Mouse (Mus musculus): ENCODE data around the gene Kcnip1. TPM values are rescaled to one million over a fixed set of nuclear protein-coding genes. Genes with fewer than 3 reads are reported as not detected.

Gene Kcnip1
- polyA plus RNA-seq, 1 experiment from 2014 or later = 4.3 TPM

GRCm38 (mm10) chr11:33917574-33917973 lies 75.4 kb downstream of the Kcnip1 start:
- 21% methylated on average over 6 of the region's 6 CpGs for WGBS
- H3K4me2 ChIP-seq = no peak overlapping the region
- H3K4me1 ChIP-seq = peaks cover 13% of the 10 kb centered on the region
- no peak for ATAC-seq (ENCODE audit: insufficient number of reproducible peaks, low FRiP score, low TSS enrichment, low read depth)
- no peak overlapping the region for H3K4me3 ChIP-seq
- no peak overlapping the region for H3K9ac ChIP-seq
- H3K9me3 ChIP-seq = no peaks in the 10 kb centered on the region
- no peak overlapping the region for H3K27ac ChIP-seq
- no peaks in the 10 kb centered on the region for H3K36me3 ChIP-seq
- no peaks in the 10 kb centered on the region for H3K27me3 ChIP-seq

- Histone ChIP-seq H3K4me2 (no peak overlapping the region), H3K27me3 (no peaks in the 10 kb centered on the region), H3K4me3 (no peak overlapping the region), H3K36me3 (no peaks in the 10 kb centered on the region), H3K4me1 (peaks cover 22% of the 10 kb centered on the region), H3K27ac (no peak overlapping the region), H3K9me3 (no peaks in the 10 kb centered on the region), H3K9ac (no peak overlapping the region)
- no peak for ATAC-seq (ENCODE audit: insufficient number of reproducible peaks, low FRiP score, low TSS enrichment, low read depth)
- 72% methylated on average over 12 of the region's 12 CpGs for WGBS
These were observed 78.7 kb downstream of the Kcnip1 start for GRCm38 (mm10) chr11:33914216-33914615.

GRCm38 (mm10) chr11:33913061-33913460 lies 79.9 kb downstream of the Kcnip1 start:
- no peak overlapping the region for H3K4me2 ChIP-seq
- H3K36me3 ChIP-seq = no peaks in the 10 kb centered on the region
- H3K4me1 ChIP-seq = peaks cover 22% of the 10 kb centered on the region
- H3K27me3 ChIP-seq = no peaks in the 10 kb centered on the region
- no peaks in the 10 kb centered on the region for H3K9me3 ChIP-seq
- no peak overlapping the region for H3K9ac ChIP-seq
- H3K27ac ChIP-seq = no peak overlapping the region
- H3K4me3 ChIP-seq = no peak overlapping the region
- 77% methylated on average over 7 of the region's 7 CpGs for WGBS
- ATAC-seq (ENCODE audit: insufficient number of reproducible peaks, low FRiP score, low TSS enrichment, low read depth) = no peak

GRCm38 (mm10) chr11:33912151-33912571 lies 80.8 kb downstream of the Kcnip1 start:
- Histone ChIP-seq H3K9me3 (no peaks in the 10 kb centered on the region), H3K27ac (no peak overlapping the region), H3K9ac (no peak overlapping the region), H3K36me3 (no peaks in the 10 kb centered on the region), H3K4me2 (no peak overlapping the region), H3K4me3 (no peak overlapping the region), H3K27me3 (no peaks in the 10 kb centered on the region), H3K4me1 (peaks cover 21% of the 10 kb centered on the region)
- ATAC-seq (ENCODE audit: insufficient number of reproducible peaks, low FRiP score, low TSS enrichment, low read depth) = peak; percentile 26; the same call in 1 of the 2 replicates
- 10% methylated on average over 2 of the region's 2 CpGs for WGBS

- H3K27me3 ChIP-seq = no peaks in the 10 kb centered on the region
- no peaks in the 10 kb centered on the region for H3K9me3 ChIP-seq
- no peak overlapping the region for H3K9ac ChIP-seq
- H3K4me2 ChIP-seq = no peak overlapping the region
- peaks cover 18% of the 10 kb centered on the region for H3K4me1 ChIP-seq
- no peak overlapping the region for H3K4me3 ChIP-seq
- ATAC-seq (ENCODE audit: insufficient number of reproducible peaks, low FRiP score, low TSS enrichment, low read depth) = no peak
- 65% methylated on average over 7 of the region's 7 CpGs for WGBS
- no peaks in the 10 kb centered on the region for H3K36me3 ChIP-seq
- H3K27ac ChIP-seq = no peak overlapping the region
These were observed 82.0 kb downstream of the Kcnip1 start for GRCm38 (mm10) chr11:33910982-33911381.

- peaks cover 15% of the 10 kb centered on the region for H3K4me1 ChIP-seq
- H3K27me3 ChIP-seq = no peaks in the 10 kb centered on the region
- H3K4me2 ChIP-seq = no peak overlapping the region
- no peak for ATAC-seq (ENCODE audit: insufficient number of reproducible peaks, low FRiP score, low TSS enrichment, low read depth)
- no peaks in the 10 kb centered on the region for H3K36me3 ChIP-seq
- WGBS = 64% methylated on average over 4 of the region's 4 CpGs
- H3K9me3 ChIP-seq = no peaks in the 10 kb centered on the region
- no peak overlapping the region for H3K27ac ChIP-seq
- H3K4me3 ChIP-seq = no peak overlapping the region
- H3K9ac ChIP-seq = no peak overlapping the region
These were observed 84.4 kb downstream of the Kcnip1 start for GRCm38 (mm10) chr11:33908360-33909175.

- Histone ChIP-seq H3K4me1 (no peaks in the 10 kb centered on the region), H3K9ac (no peak overlapping the region), H3K27ac (no peak overlapping the region), H3K4me2 (no peak overlapping the region), H3K36me3 (no peaks in the 10 kb centered on the region), H3K9me3 (no peaks in the 10 kb centered on the region), H3K4me3 (no peak overlapping the region), H3K27me3 (no peaks in the 10 kb centered on the region)
- WGBS = 62% methylated on average over 6 of the region's 6 CpGs
- ATAC-seq (ENCODE audit: insufficient number of reproducible peaks, low FRiP score, low TSS enrichment, low read depth) = no peak
These were observed 89.5 kb downstream of the Kcnip1 start for GRCm38 (mm10) chr11:33903494-33903893.

- 75% methylated on average over 10 of the region's 10 CpGs for WGBS
- Histone ChIP-seq H3K9me3 (no peaks in the 10 kb centered on the region), H3K27ac (no peak overlapping the region), H3K4me3 (no peak overlapping the region), H3K4me2 (no peak overlapping the region), H3K36me3 (no peaks in the 10 kb centered on the region), H3K9ac (no peak overlapping the region), H3K27me3 (no peaks in the 10 kb centered on the region), H3K4me1 (no peaks in the 10 kb centered on the region)
- no peak for ATAC-seq (ENCODE audit: insufficient number of reproducible peaks, low FRiP score, low TSS enrichment, low read depth)
These were observed 90.6 kb downstream of the Kcnip1 start for GRCm38 (mm10) chr11:33902377-33902776.

- no peaks in the 10 kb centered on the region for H3K9me3 ChIP-seq
- no peaks in the 10 kb centered on the region for H3K4me1 ChIP-seq
- H3K4me3 ChIP-seq = no peak overlapping the region
- no peak overlapping the region for H3K4me2 ChIP-seq
- H3K9ac ChIP-seq = no peak overlapping the region
- ATAC-seq (ENCODE audit: insufficient number of reproducible peaks, low FRiP score, low TSS enrichment, low read depth) = no peak
- no peaks in the 10 kb centered on the region for H3K27me3 ChIP-seq
- 51% methylated on average over 2 of the region's 2 CpGs for WGBS
- no peak overlapping the region for H3K27ac ChIP-seq
- H3K36me3 ChIP-seq = no peaks in the 10 kb centered on the region
These were observed 91.2 kb downstream of the Kcnip1 start for GRCm38 (mm10) chr11:33901783-33902182.

- no peak overlapping the region for H3K9ac ChIP-seq
- H3K27me3 ChIP-seq = no peaks in the 10 kb centered on the region
- H3K4me2 ChIP-seq = no peak overlapping the region
- 79% methylated on average over 4 of the region's 4 CpGs for WGBS
- H3K27ac ChIP-seq = no peak overlapping the region
- H3K9me3 ChIP-seq = no peaks in the 10 kb centered on the region
- no peak overlapping the region for H3K4me3 ChIP-seq
- H3K4me1 ChIP-seq = no peaks in the 10 kb centered on the region
- H3K36me3 ChIP-seq = no peaks in the 10 kb centered on the region
- ATAC-seq (ENCODE audit: insufficient number of reproducible peaks, low FRiP score, low TSS enrichment, low read depth) = no peak
These were observed 101.9 kb downstream of the Kcnip1 start for GRCm38 (mm10) chr11:33891084-33891483.

GRCm38 (mm10) chr11:33890382-33890781 lies 102.6 kb downstream of the Kcnip1 start:
- Histone ChIP-seq H3K27ac (no peak overlapping the region), H3K4me1 (no peaks in the 10 kb centered on the region), H3K4me3 (no peak overlapping the region), H3K9ac (no peak overlapping the region), H3K4me2 (no peak overlapping the region), H3K9me3 (no peaks in the 10 kb centered on the region), H3K36me3 (no peaks in the 10 kb centered on the region), H3K27me3 (no peaks in the 10 kb centered on the region)
- 88% methylated on average over 2 of the region's 2 CpGs for WGBS
- ATAC-seq (ENCODE audit: insufficient number of reproducible peaks, low FRiP score, low TSS enrichment, low read depth) = no peak

- WGBS = 89% methylated on average over 3 of the region's 3 CpGs
- H3K9me3 ChIP-seq = no peaks in the 10 kb centered on the region
- ATAC-seq (ENCODE audit: insufficient number of reproducible peaks, low FRiP score, low TSS enrichment, low read depth) = no peak
- no peaks in the 10 kb centered on the region for H3K36me3 ChIP-seq
- H3K4me2 ChIP-seq = no peak overlapping the region
- H3K27ac ChIP-seq = no peak overlapping the region
- no peak overlapping the region for H3K9ac ChIP-seq
- H3K4me1 ChIP-seq = no peaks in the 10 kb centered on the region
- H3K27me3 ChIP-seq = no peaks in the 10 kb centered on the region
- H3K4me3 ChIP-seq = no peak overlapping the region
These were observed 105.3 kb downstream of the Kcnip1 start for GRCm38 (mm10) chr11:33887660-33888059.

All from limb, embryonic 15.5 days (tissue).